Mouse (Mus musculus) stomach, embryonic 15.5 days (tissue): Measurements from ENCODE around the gene Amz2. TPM values are rescaled to one million over a fixed set of nuclear protein-coding genes. Genes with fewer than 3 reads are reported as not detected.

ENCODE experiments used
- microRNA-seq: library from miRNA; unstranded; fragments of <30 nt; microRNA quantifications from one replicate; pipeline ENCODE4, GENCODE M21; 2016
- polyA plus RNA-seq: library from polyadenylated mRNA; unstranded; fragments of >200 nt; fragmentation: Nextera tagmentation; extraction: Ambion mirVana; gene quantifications from 2 replicates; pipeline ENCODE4 v1.2.1, GENCODE M21; 2015

The Amz2 gene
- polyA plus RNA-seq, 1 experiment from 2014 or later: 40.4 TPM

Small RNA genes lying within 50 kb of the gene (microRNA-seq; reads per million reads assigned to microRNA genes)
- gene Gm25540: not detected

Other genes starting within 250 kb of the Amz2 start
- gene Rgs9, start 127.8 kb upstream of the Amz2 start, polyA plus RNA-seq: 2.3 and 2.9 TPM in 2 replicates
- 26.6 and 29.0 TPM in 2 replicates for gene Gna13, start 63.1 kb upstream of the Amz2 start, polyA plus RNA-seq
- not detected in 2 replicates for gene 9930022D16Rik, start 12.0 kb upstream of the Amz2 start, polyA plus RNA-seq
- 3.6 and 3.8 TPM in 2 replicates for gene Arsg, start 47.4 kb downstream of the Amz2 start, polyA plus RNA-seq
- 10.3 and 12.9 TPM in 2 replicates for gene Slc16a6, start 47.7 kb downstream of the Amz2 start, polyA plus RNA-seq
- gene Wipi1, start 186.0 kb downstream of the Amz2 start, polyA plus RNA-seq: 36.4 and 37.5 TPM in 2 replicates
- gene Prkar1a, start 223.5 kb downstream of the Amz2 start, polyA plus RNA-seq: 291 and 297 TPM in 2 replicates